Mouse (Mus musculus) hindbrain, embryonic 15.5 days (tissue): ENCODE measurements around the gene Edem1. TPM values are rescaled to one million over a fixed set of nuclear protein-coding genes. Genes with fewer than 3 reads are reported as not detected.

Source experiments
- ATAC-seq: fragments of 200-750 bp; cut with Nextera tagmentation; 2 replicates; pipeline ENCODE4 v1.8.0; 2017; ENCODE audit warnings: low read depth, moderate number of reproducible peaks, moderate TSS enrichment; ENCODE audit not compliant: low FRiP score
- H3K27ac ChIP-seq: fragments of 300-500 bp; sonication (generic); replicated peaks from 2 replicates; pipeline ENCODE4 v1.5.1; 2015; ENCODE audit warnings: mild to moderate bottlenecking, inconsistent platforms
- H3K27me3 ChIP-seq: fragments of 300-500 bp; sonication (generic); 2 replicates; pipeline ENCODE4 v1.6.1; 2015; ENCODE audit warnings: control low read depth, inconsistent platforms
- H3K36me3 ChIP-seq: fragments of 300-500 bp; sonication (generic); 2 replicates; pipeline ENCODE4 v1.6.1; 2015; ENCODE audit warnings: control low read depth, inconsistent platforms
- H3K4me1 ChIP-seq: fragments of 300-500 bp; sonication (generic); replicated peaks from 2 replicates; pipeline ENCODE4 v1.6.1; 2015; ENCODE audit warnings: control low read depth, inconsistent platforms
- H3K4me2 ChIP-seq: fragments of 300-500 bp; sonication (generic); 2 replicates; pipeline ENCODE4 v1.6.1; 2015; ENCODE audit warnings: moderate library complexity, mild to moderate bottlenecking, inconsistent platforms
- H3K4me3 ChIP-seq: fragments of 300-500 bp; sonication (generic); 2 replicates; pipeline ENCODE4 v1.5.1; 2015; ENCODE audit warnings: mild to moderate bottlenecking, inconsistent platforms
- H3K9ac ChIP-seq: fragments of 300-500 bp; sonication (generic); 2 replicates; pipeline ENCODE4 v1.6.1; 2015; ENCODE audit warnings: inconsistent platforms
- H3K9me3 ChIP-seq: fragments of 300-500 bp; sonication (generic); 2 replicates; pipeline ENCODE4 v1.6.1; 2016; ENCODE audit warnings: control low read depth, inconsistent platforms
- WGBS: fragments of 180-500 bp; shearing (Covaris S2); methylation state at CpG from one replicate; pipeline ENCODE4 v1.1.7; 2015; 5-methylcytosine and 5-hydroxymethylcytosine counted together
- polyA plus RNA-seq: library from polyadenylated mRNA; unstranded; fragments of >200 nt; fragmentation: Nextera tagmentation; extraction: Ambion mirVana; gene quantifications from 2 replicates; pipeline ENCODE4 v1.2.1, GENCODE M21; 2015

Edem1 gene
- polyA plus RNA-seq, 1 experiment from 2014 or later = 5.8 TPM

- Histone ChIP-seq H3K27ac (no peak overlapping the region), H3K4me2 (no peak overlapping the region), H3K9ac (no peak overlapping the region), H3K4me1 (no peaks in the 10 kb centered on the region), H3K27me3 (no peaks in the 10 kb centered on the region), H3K9me3 (no peaks in the 10 kb centered on the region), H3K4me3 (no peak overlapping the region), H3K36me3 (no peaks in the 10 kb centered on the region)
- no peak for ATAC-seq
- 66% methylated on average over 5 of the region's 5 CpGs for WGBS
These were observed 56.2 kb downstream of the Edem1 start for GRCm38 (mm10) chr6:108884603-108885002.

- Histone ChIP-seq H3K27ac (no peak overlapping the region), H3K9ac (no peak overlapping the region), H3K4me3 (no peak overlapping the region), H3K4me1 (no peaks in the 10 kb centered on the region), H3K9me3 (no peaks in the 10 kb centered on the region), H3K27me3 (no peaks in the 10 kb centered on the region), H3K4me2 (no peak overlapping the region), H3K36me3 (no peaks in the 10 kb centered on the region)
- WGBS = 72% methylated on average over 4 of the region's 4 CpGs
- ATAC-seq = no peak
These were observed 57.9 kb downstream of the Edem1 start for GRCm38 (mm10) chr6:108886346-108886745.

- Histone ChIP-seq H3K27me3 (no peaks in the 10 kb centered on the region), H3K9me3 (no peaks in the 10 kb centered on the region), H3K27ac (no peak overlapping the region), H3K36me3 (no peaks in the 10 kb centered on the region), H3K4me1 (no peaks in the 10 kb centered on the region), H3K4me2 (no peak overlapping the region), H3K9ac (no peak overlapping the region), H3K4me3 (no peak overlapping the region)
- WGBS = 86% methylated on average over 5 of the region's 5 CpGs
- ATAC-seq = no peak
These were observed 64.1 kb downstream of the Edem1 start for GRCm38 (mm10) chr6:108892589-108892988.

- H3K27me3 ChIP-seq = no peaks in the 10 kb centered on the region
- no peak overlapping the region for H3K4me3 ChIP-seq
- ATAC-seq = no peak
- H3K9ac ChIP-seq = no peak overlapping the region
- H3K9me3 ChIP-seq = no peaks in the 10 kb centered on the region
- H3K36me3 ChIP-seq = no peaks in the 10 kb centered on the region
- H3K4me1 ChIP-seq = no peaks in the 10 kb centered on the region
- 91% methylated on average over 2 of the region's 2 CpGs for WGBS
- H3K4me2 ChIP-seq = no peak overlapping the region
- H3K27ac ChIP-seq = no peak overlapping the region
These were observed 66.7 kb downstream of the Edem1 start for GRCm38 (mm10) chr6:108895129-108895528.

- 84% methylated on average over 3 of the region's 3 CpGs for WGBS
These were observed 67.5 kb downstream of the Edem1 start for GRCm38 (mm10) chr6:108895976-108896375.

GRCm38 (mm10) chr6:108896525-108897087, 68.2 kb downstream of the Edem1 start:
- Histone ChIP-seq H3K4me3 (no peak overlapping the region), H3K4me2 (no peak overlapping the region), H3K9ac (no peak overlapping the region), H3K9me3 (no peaks in the 10 kb centered on the region), H3K27me3 (no peaks in the 10 kb centered on the region), H3K36me3 (no peaks in the 10 kb centered on the region), H3K27ac (no peak overlapping the region), H3K4me1 (no peaks in the 10 kb centered on the region)
- WGBS = 87% methylated on average over 8 of the region's 8 CpGs
- no peak for ATAC-seq

More at GRCm38 (mm10) chr6:108895976-108896375, 67.5 kb downstream of the Edem1 start:
- Histone ChIP-seq H3K27ac (no peak overlapping the region), H3K27me3 (no peaks in the 10 kb centered on the region), H3K9me3 (no peaks in the 10 kb centered on the region), H3K4me3 (no peak overlapping the region), H3K4me1 (no peaks in the 10 kb centered on the region), H3K9ac (no peak overlapping the region), H3K36me3 (no peaks in the 10 kb centered on the region), H3K4me2 (no peak overlapping the region)
- no peak for ATAC-seq

- Histone ChIP-seq H3K4me3 (no peak overlapping the region), H3K4me2 (no peak overlapping the region), H3K9me3 (no peaks in the 10 kb centered on the region), H3K4me1 (no peaks in the 10 kb centered on the region), H3K27me3 (no peaks in the 10 kb centered on the region), H3K27ac (no peak overlapping the region), H3K36me3 (no peaks in the 10 kb centered on the region), H3K9ac (no peak overlapping the region)
- WGBS = 85% methylated on average over 2 of the region's 2 CpGs
- no peak for ATAC-seq
These were observed 70.8 kb downstream of the Edem1 start for GRCm38 (mm10) chr6:108899231-108899630.

- H3K4me3 ChIP-seq = no peak overlapping the region
- H3K36me3 ChIP-seq = no peaks in the 10 kb centered on the region
- no peaks in the 10 kb centered on the region for H3K4me1 ChIP-seq
- H3K9me3 ChIP-seq = no peaks in the 10 kb centered on the region
- no peak overlapping the region for H3K9ac ChIP-seq
- no peak for ATAC-seq
- no peak overlapping the region for H3K4me2 ChIP-seq
- H3K27ac ChIP-seq = no peak overlapping the region
- H3K27me3 ChIP-seq = no peaks in the 10 kb centered on the region
These were observed 73.7 kb downstream of the Edem1 start for GRCm38 (mm10) chr6:108902124-108902523.

GRCm38 (mm10) chr6:108903280-108903679, 74.8 kb downstream of the Edem1 start:
- 86% methylated on average over 4 of the region's 4 CpGs for WGBS
- H3K9ac ChIP-seq = no peak overlapping the region
- H3K9me3 ChIP-seq = no peaks in the 10 kb centered on the region
- H3K27ac ChIP-seq = no peak overlapping the region
- H3K4me2 ChIP-seq = no peak overlapping the region
- no peak overlapping the region for H3K4me3 ChIP-seq
- H3K4me1 ChIP-seq = no peaks in the 10 kb centered on the region
- H3K36me3 ChIP-seq = no peaks in the 10 kb centered on the region
- no peaks in the 10 kb centered on the region for H3K27me3 ChIP-seq
- no peak for ATAC-seq

GRCm38 (mm10) chr6:108906539-108906938, 78.1 kb downstream of the Edem1 start:
- Histone ChIP-seq H3K36me3 (no peaks in the 10 kb centered on the region), H3K4me2 (no peak overlapping the region), H3K9me3 (no peaks in the 10 kb centered on the region), H3K9ac (no peak overlapping the region), H3K27me3 (no peaks in the 10 kb centered on the region), H3K4me3 (no peak overlapping the region), H3K4me1 (no peaks in the 10 kb centered on the region), H3K27ac (no peak overlapping the region)
- ATAC-seq = no peak
- WGBS = 64% methylated on average over 1 of the region's 1 CpGs

Other genes with a start within 250 kb of the Edem1 start
- 6.1 and 6.5 TPM in 2 replicates for gene Bhlhe40, start 168.0 kb upstream of the Edem1 start, polyA plus RNA-seq
- gene Arl8b, start 45.5 kb upstream of the Edem1 start, polyA plus RNA-seq = 97.4 and 109 TPM in 2 replicates